Mouse (Mus musculus): ENCODE results near the gene Olfr697. TPM values are rescaled to one million over a fixed set of nuclear protein-coding genes. Genes with fewer than 3 reads are reported as not detected.
"Not testable (repeated sequence)": the region's sequence is repeated elsewhere in the genome, so short reads cannot be mapped to it uniquely, and the experiment has no call there.

The Olfr697 gene
- not detected in 2 replicates for total RNA-seq (2015; ENCODE audit: low replicate concordance)
- total RNA-seq (2017; ENCODE audit: low replicate concordance) = not detected in 2 replicates

GRCm38 (mm10) chr7:106742343-106742742 is at the start of gene Olfr697:
Gene Olfr697, minus strand, starts transcription at chr7:106742443.
- no peak for ATAC-seq (replicated peaks; ENCODE audit: low FRiP score, poor library complexity, severe bottlenecking)

- no peak for ATAC-seq (replicated peaks; ENCODE audit: low FRiP score, poor library complexity, severe bottlenecking)
Measured at GRCm38 (mm10) chr7:106788330-106788729, 46.1 kb upstream of the Olfr697 start.

GRCm38 (mm10) chr7:106761008-106761407 is 18.8 kb upstream of the Olfr697 start:
- not testable (repeated sequence) for ATAC-seq (replicated peaks; ENCODE audit: low FRiP score, poor library complexity, severe bottlenecking)

- ATAC-seq (replicated peaks; ENCODE audit: low FRiP score, poor library complexity, severe bottlenecking) = no peak
Measured at GRCm38 (mm10) chr7:106758800-106759199, 16.6 kb upstream of the Olfr697 start.

- no peak for ATAC-seq (replicated peaks; ENCODE audit: low FRiP score, poor library complexity, severe bottlenecking)
Measured at GRCm38 (mm10) chr7:106755297-106755696, 13.1 kb upstream of the Olfr697 start, which contains the start of gene Olfr698. Gene Olfr698, minus strand, starts transcription at chr7:106755397.

GRCm38 (mm10) chr7:106745811-106746210 is 3.6 kb upstream of the Olfr697 start:
- no peak for ATAC-seq (replicated peaks; ENCODE audit: low FRiP score, poor library complexity, severe bottlenecking)

- ATAC-seq (replicated peaks; ENCODE audit: low FRiP score, poor library complexity, severe bottlenecking) = no peak
Measured at GRCm38 (mm10) chr7:106737028-106737427, 5.2 kb downstream of the Olfr697 start.

GRCm38 (mm10) chr7:106733717-106734116 is 8.5 kb downstream of the Olfr697 start:
- no peak for ATAC-seq (replicated peaks; ENCODE audit: low FRiP score, poor library complexity, severe bottlenecking)

GRCm38 (mm10) chr7:106725654-106726053 is 16.6 kb downstream of the Olfr697 start:
- not testable (repeated sequence) for ATAC-seq (replicated peaks; ENCODE audit: low FRiP score, poor library complexity, severe bottlenecking)

GRCm38 (mm10) chr7:106716296-106716695 is 25.9 kb downstream of the Olfr697 start, which contains the start of gene Olfr695:
Gene Olfr695, minus strand, starts transcription at chr7:106716396.
- ATAC-seq (replicated peaks; ENCODE audit: low FRiP score, poor library complexity, severe bottlenecking) = no peak

GRCm38 (mm10) chr7:106711463-106711862 is 30.8 kb downstream of the Olfr697 start:
- no peak for ATAC-seq (replicated peaks; ENCODE audit: low FRiP score, poor library complexity, severe bottlenecking)

- not testable (repeated sequence) for ATAC-seq (replicated peaks; ENCODE audit: low FRiP score, poor library complexity, severe bottlenecking)
Measured at GRCm38 (mm10) chr7:106707705-106708104, 34.5 kb downstream of the Olfr697 start.

- no peak for ATAC-seq (replicated peaks; ENCODE audit: low FRiP score, poor library complexity, severe bottlenecking)
Measured at GRCm38 (mm10) chr7:106696891-106697290, 45.4 kb downstream of the Olfr697 start.

- ATAC-seq (replicated peaks; ENCODE audit: low FRiP score, poor library complexity, severe bottlenecking) = no peak
Measured at GRCm38 (mm10) chr7:106692976-106693375, 49.3 kb downstream of the Olfr697 start.

- no peak for ATAC-seq (replicated peaks; ENCODE audit: low FRiP score, poor library complexity, severe bottlenecking)
Measured at GRCm38 (mm10) chr7:106691714-106692113, 50.5 kb downstream of the Olfr697 start, which contains the start of gene Olfr694. Gene Olfr694, minus strand, starts transcription at chr7:106691814.

Other genes starting within 250 kb of the Olfr697 start
- not detected in 2 replicates for gene Olfr693, start 61.9 kb downstream of the Olfr697 start, total RNA-seq (2015; ENCODE audit: low replicate concordance)
- gene Olfr693, start 61.9 kb downstream of the Olfr697 start, total RNA-seq (2017; ENCODE audit: low replicate concordance) = not detected in 2 replicates
- not detected in 2 replicates for gene Olfr694, start 50.6 kb downstream of the Olfr697 start, total RNA-seq (2015; ENCODE audit: low replicate concordance)
- not detected in 2 replicates for gene Olfr694, start 50.6 kb downstream of the Olfr697 start, total RNA-seq (2017; ENCODE audit: low replicate concordance)
- gene Olfr695, start 26.0 kb downstream of the Olfr697 start, total RNA-seq (2015; ENCODE audit: low replicate concordance) = not detected in 2 replicates
- gene Olfr695, start 26.0 kb downstream of the Olfr697 start, total RNA-seq (2017; ENCODE audit: low replicate concordance) = not detected in 2 replicates
- gene Olfr698, start 13.0 kb upstream of the Olfr697 start, total RNA-seq (2015; ENCODE audit: low replicate concordance) = not detected in 2 replicates
- not detected in 2 replicates for gene Olfr698, start 13.0 kb upstream of the Olfr697 start, total RNA-seq (2017; ENCODE audit: low replicate concordance)
- gene Olfr699, start 50.8 kb upstream of the Olfr697 start, total RNA-seq (2015; ENCODE audit: low replicate concordance) = 0.84 TPM in 1 of 2 replicates, not detected in the other
- gene Olfr699, start 50.8 kb upstream of the Olfr697 start, total RNA-seq (2017; ENCODE audit: low replicate concordance) = not detected in 2 replicates
- gene Olfr700, start 66.4 kb upstream of the Olfr697 start, total RNA-seq (2015; ENCODE audit: low replicate concordance) = not detected in 2 replicates
- gene Olfr700, start 66.4 kb upstream of the Olfr697 start, total RNA-seq (2017; ENCODE audit: low replicate concordance) = not detected in 2 replicates
- gene Olfr701, start 71.7 kb upstream of the Olfr697 start, total RNA-seq (2015; ENCODE audit: low replicate concordance) = not detected in 2 replicates
- not detected in 2 replicates for gene Olfr701, start 71.7 kb upstream of the Olfr697 start, total RNA-seq (2017; ENCODE audit: low replicate concordance)
- gene Olfr702, start 91.5 kb upstream of the Olfr697 start, total RNA-seq (2015; ENCODE audit: low replicate concordance) = not detected in 2 replicates
- not detected in 2 replicates for gene Olfr702, start 91.5 kb upstream of the Olfr697 start, total RNA-seq (2017; ENCODE audit: low replicate concordance)
- not detected in 2 replicates for gene Olfr703, start 100.9 kb upstream of the Olfr697 start, total RNA-seq (2015; ENCODE audit: low replicate concordance)
- not detected in 2 replicates for gene Olfr703, start 100.9 kb upstream of the Olfr697 start, total RNA-seq (2017; ENCODE audit: low replicate concordance)
- gene Olfr704, start 120.7 kb upstream of the Olfr697 start, total RNA-seq (2015; ENCODE audit: low replicate concordance) = not detected in 2 replicates
- gene Olfr704, start 120.7 kb upstream of the Olfr697 start, total RNA-seq (2017; ENCODE audit: low replicate concordance) = not detected in 2 replicates
- gene Olfr705, start 134.4 kb upstream of the Olfr697 start, total RNA-seq (2015; ENCODE audit: low replicate concordance) = not detected in 2 replicates
- not detected in 2 replicates for gene Olfr705, start 134.4 kb upstream of the Olfr697 start, total RNA-seq (2017; ENCODE audit: low replicate concordance)
- not detected in 2 replicates for gene Olfr706, start 145.7 kb upstream of the Olfr697 start, total RNA-seq (2015; ENCODE audit: low replicate concordance)
- not detected in 2 replicates for gene Olfr706, start 145.7 kb upstream of the Olfr697 start, total RNA-seq (2017; ENCODE audit: low replicate concordance)
- gene Olfr707, start 158.8 kb upstream of the Olfr697 start, total RNA-seq (2015; ENCODE audit: low replicate concordance) = not detected in 2 replicates
- not detected in 2 replicates for gene Olfr707, start 158.8 kb upstream of the Olfr697 start, total RNA-seq (2017; ENCODE audit: low replicate concordance)
- not detected in 2 replicates for gene Olfr1532-ps1, start 165.6 kb upstream of the Olfr697 start, total RNA-seq (2015; ENCODE audit: low replicate concordance)
- gene Olfr1532-ps1, start 165.6 kb upstream of the Olfr697 start, total RNA-seq (2017; ENCODE audit: low replicate concordance) = not detected in 2 replicates
- gene Olfr709-ps1, start 189.8 kb upstream of the Olfr697 start, total RNA-seq (2015; ENCODE audit: low replicate concordance) = not detected in 2 replicates
- not detected in 2 replicates for gene Olfr709-ps1, start 189.8 kb upstream of the Olfr697 start, total RNA-seq (2017; ENCODE audit: low replicate concordance)
- not detected in 2 replicates for gene Olfr710, start 205.9 kb upstream of the Olfr697 start, total RNA-seq (2015; ENCODE audit: low replicate concordance)
- not detected in 2 replicates for gene Olfr710, start 205.9 kb upstream of the Olfr697 start, total RNA-seq (2017; ENCODE audit: low replicate concordance)
- gene Olfr6, start 221.5 kb upstream of the Olfr697 start, total RNA-seq (2015; ENCODE audit: low replicate concordance) = not detected in 2 replicates
- gene Olfr6, start 221.5 kb upstream of the Olfr697 start, total RNA-seq (2017; ENCODE audit: low replicate concordance) = not detected in 2 replicates
- not detected in 2 replicates for gene Olfr711, start 233.0 kb upstream of the Olfr697 start, total RNA-seq (2015; ENCODE audit: low replicate concordance)
- 0.38 TPM in 1 of 2 replicates, not detected in the other for gene Olfr711, start 233.0 kb upstream of the Olfr697 start, total RNA-seq (2017; ENCODE audit: low replicate concordance)